Mouse (Mus musculus) MEL (cell line): Measurements from ENCODE around the gene Aspscr1.

ENCODE experiments used
- BHLHE40 ChIP-seq: IDR thresholded peaks from 2 replicates; pipeline ENCODE4 v1.6.1; 2012; ENCODE audit warnings: low read depth, mild to moderate bottlenecking, inconsistent platforms, low read length, improper control_type of control experiment, borderline replicate concordance
- CTCF ChIP-seq, 3 experiments: IDR thresholded peaks in 2 of 3; conservative IDR thresholded peaks in 1 of 3; 2 replicates each; pipeline ENCODE4 v1.5.1; 2011 to 2012; ENCODE audit warnings: low read length in 3 of 3, low read depth in 2 of 3, mild to moderate bottlenecking in 2 of 3, improper control_type of control experiment in 1 of 3, inconsistent platforms in 1 of 3, mixed read lengths in 1 of 3, moderate library complexity in 1 of 3; ENCODE audit not compliant: control insufficient read depth in 1 of 3, insufficient read depth in 1 of 3, poor library complexity in 1 of 3, severe bottlenecking in 1 of 3
- GABPA ChIP-seq: IDR thresholded peaks from 2 replicates; pipeline ENCODE4 v1.6.1; 2012; ENCODE audit warnings: low read depth, mild to moderate bottlenecking, inconsistent platforms, low read length, improper control_type of control experiment, moderate library complexity
- KAT2A ChIP-seq: conservative IDR thresholded peaks from 2 replicates; pipeline ENCODE4 v1.6.1; 2012; ENCODE audit warnings: low read depth, low read length, improper control_type of control experiment, inconsistent platforms
- MAZ ChIP-seq: IDR thresholded peaks from 2 replicates; pipeline ENCODE4 v1.6.1; 2012; ENCODE audit warnings: low read depth, mild to moderate bottlenecking, inconsistent platforms, low read length, improper control_type of control experiment
- MEF2A ChIP-seq: IDR thresholded peaks from 2 replicates; pipeline ENCODE4 v1.6.1; 2014; ENCODE audit warnings: low read depth, mild to moderate bottlenecking, inconsistent platforms, low read length, improper control_type of control experiment; ENCODE audit not compliant: poor library complexity, insufficient replicate concordance, severe bottlenecking; ENCODE audit errors: extremely low read depth
- POLR2A ChIP-seq, 2 experiments: IDR thresholded peaks; 2 replicates each; pipeline ENCODE4 v1.6.1; 2011 to 2012; ENCODE audit warnings: low read length in 2 of 2, mild to moderate bottlenecking in 2 of 2, control low read depth in 1 of 2, improper control_type of control experiment in 1 of 2, low read depth in 1 of 2, moderate library complexity in 1 of 2; ENCODE audit not compliant: control insufficient read depth in 1 of 2, insufficient read depth in 1 of 2, poor library complexity in 1 of 2
- RAD21 ChIP-seq: IDR thresholded peaks from 2 replicates; pipeline ENCODE4 v1.6.1; 2011; ENCODE audit warnings: mild to moderate bottlenecking, low read depth, low read length, improper control_type of control experiment
- UBTF ChIP-seq: IDR thresholded peaks from 2 replicates; pipeline ENCODE4 v1.6.1; 2012; ENCODE audit warnings: low read depth, mild to moderate bottlenecking, inconsistent platforms, low read length, improper control_type of control experiment, moderate library complexity, borderline replicate concordance; ENCODE audit not compliant: insufficient read depth
- ZC3H11A ChIP-seq: IDR thresholded peaks from 2 replicates; pipeline ENCODE4 v1.6.1; 2012; ENCODE audit warnings: low read depth, mild to moderate bottlenecking, inconsistent platforms, low read length, improper control_type of control experiment
- ZKSCAN1 ChIP-seq: IDR thresholded peaks from 2 replicates; pipeline ENCODE4 v1.6.1; 2012; ENCODE audit warnings: low read depth, mild to moderate bottlenecking, inconsistent platforms, low read length, improper control_type of control experiment, moderate library complexity
- ZNF384 ChIP-seq: IDR thresholded peaks from 2 replicates; pipeline ENCODE4 v1.6.1; 2012; ENCODE audit warnings: low read depth, mild to moderate bottlenecking, inconsistent platforms, low read length, improper control_type of control experiment

- TF ChIP-seq RAD21 (no peak), POLR2A (IDR thresholded peaks at IDR 0.05; ENCODE audit: control insufficient read depth in 1 of 2, insufficient read depth in 1 of 2, low read depth in 1 of 2, low read length in 2 of 2, poor library complexity in 1 of 2) (no peak), ZKSCAN1 (no peak), GABPA (no peak), MAZ (no peak), KAT2A (no peak), ZC3H11A (no peak), CTCF (IDR thresholded peaks at IDR 0.05 in 2 of 3, conservative IDR thresholded peaks at IDR 0.05 in 1 of 3; ENCODE audit: control insufficient read depth in 1 of 3, insufficient read depth in 1 of 3, low read depth in 2 of 3, low read length in 3 of 3, poor library complexity in 1 of 3, severe bottlenecking in 1 of 3) (no peak), UBTF (no peak), BHLHE40 (no peak), ZNF384 (no peak), MEF2A (no peak)
Measured at GRCm38 (mm10) chr11:120684086-120684485, 11.3 kb downstream of the Aspscr1 start.
